ENCODE assay signal across 23 mouse cellular contexts in the genomic region with DNA sequence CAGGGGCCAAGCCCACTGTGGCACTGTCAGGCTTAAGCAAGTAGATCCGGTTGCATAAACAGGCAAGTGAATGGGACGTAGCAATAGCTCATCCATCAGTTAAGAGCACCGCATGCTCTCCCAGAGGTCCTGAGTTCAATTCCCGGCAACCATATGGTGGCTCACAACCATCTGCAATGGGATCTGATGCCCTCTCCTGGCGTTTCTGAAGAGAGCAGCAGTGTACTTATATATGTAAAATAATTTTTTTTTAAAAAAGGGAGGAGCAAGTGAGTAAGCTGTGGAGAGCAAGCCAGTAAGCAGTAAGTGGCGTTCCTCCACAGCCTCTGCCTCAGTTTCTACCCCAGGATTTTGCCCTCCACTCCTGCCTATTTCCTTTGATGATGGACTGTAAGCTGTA. TPM values are rescaled to one million over a fixed set of nuclear protein-coding genes. Genes with fewer than 3 reads are reported as not detected.
DNase-seq lines count a peak whose midpoint lies in the region; ATAC-seq and TF ChIP-seq lines count a peak whose summit lies in the region.
"Had no signal": no experiment of that assay in that cellular context is flagged by ENCODE, and none has a peak within 500 bp of the region (broad histone marks: within the 10 kb centered on the region; RNA-seq: fewer than 3 reads in every experiment).

No protein-coding gene starts in this region.

- H3K4me3 ChIP-seq in layer of hippocampus, adult 2 months = no peak overlapping the region
- no peak overlapping the region for H3K4me3 ChIP-seq in midbrain, postnatal 0 days (ENCODE audit: low read depth, low read length)
- no peak overlapping the region for H3K4me3 ChIP-seq in midbrain, embryonic 13.5 days (replicated peaks)
- H3K4me3 ChIP-seq: embryonic facial prominence, embryonic 10.5 days; embryonic facial prominence, embryonic 12.5 days; forebrain, embryonic 13.5 days; forebrain, embryonic 15.5 days had no signal

- DNase-seq in layer of hippocampus, adult 2 months (ENCODE audit: low spot score in 2 of 2) = no peak
- no peak for DNase-seq in layer of hippocampus, adult 18-20 months (ENCODE audit: low spot score in 2 of 2)
- no peak for DNase-seq in midbrain, postnatal 0 days (ENCODE audit: low spot score)
- no peak for DNase-seq in urinary bladder, postnatal 25 days (ENCODE audit: low spot score)
- DNase-seq: adrenal gland, adult 8-10 months; adrenal gland, postnatal 14 days; adrenal gland, postnatal 36 days; B cell, adult 2 months; cerebellum, adult 11-12 months; cerebellum, adult 2 months; cerebellum, adult 9-10 months; cerebellum, postnatal 10 days; cerebellum, postnatal 25 days; forebrain, postnatal 0 days had no signal

- no peak for ATAC-seq in midbrain, postnatal 0 days (ENCODE audit: low FRiP score)
- no peak for ATAC-seq in midbrain, embryonic 13.5 days
- ATAC-seq: activated CD4-positive, CD25-positive, alpha-beta regulatory T cell, adult 4 months; CD4-positive, CD25-positive, alpha-beta regulatory T cell, adult 4 months; forebrain, embryonic 13.5 days; forebrain, embryonic 15.5 days; forebrain, postnatal 0 days had no signal

- peak; percentile 26; the same call in 1 of the 2 replicates for TF ChIP-seq CTCF in layer of hippocampus, adult 2 months (conservative IDR thresholded peaks at IDR 0.05)
- TF ChIP-seq CTCF in midbrain, postnatal 0 days (IDR thresholded peaks at IDR 0.05) = 0 out of 2 replicates have a peak, but pooled peaks have one; percentile 11

- no peaks in the 10 kb centered on the region for H3K9me3 ChIP-seq in midbrain, postnatal 0 days (ENCODE audit: low read length)
- H3K9me3 ChIP-seq in midbrain, embryonic 13.5 days = no peaks in the 10 kb centered on the region
- H3K9me3 ChIP-seq: embryonic facial prominence, embryonic 10.5 days; embryonic facial prominence, embryonic 12.5 days; forebrain, embryonic 13.5 days; forebrain, embryonic 15.5 days had no signal

- H3K27ac ChIP-seq in layer of hippocampus, adult 2 months = no peak overlapping the region
- H3K27ac ChIP-seq in midbrain, postnatal 0 days (ENCODE audit: low read depth, low read length) = no peak overlapping the region
- no peak overlapping the region for H3K27ac ChIP-seq in midbrain, embryonic 13.5 days
- H3K27ac ChIP-seq: embryonic facial prominence, embryonic 10.5 days; embryonic facial prominence, embryonic 12.5 days; forebrain, embryonic 13.5 days; forebrain, embryonic 15.5 days had no signal

- no peaks in the 10 kb centered on the region for H3K27me3 ChIP-seq in midbrain, postnatal 0 days (ENCODE audit: insufficient read depth, low read length)
- no peaks in the 10 kb centered on the region for H3K27me3 ChIP-seq in midbrain, embryonic 13.5 days
- H3K27me3 ChIP-seq: CH12.LX; embryonic facial prominence, embryonic 12.5 days; forebrain, embryonic 13.5 days; forebrain, embryonic 15.5 days had no signal

- H3K4me1 ChIP-seq in midbrain, postnatal 0 days (ENCODE audit: insufficient read depth, low read length) = no peaks in the 10 kb centered on the region
- peaks cover 13% of the 10 kb centered on the region for H3K4me1 ChIP-seq in midbrain, embryonic 13.5 days (replicated peaks)

- no peak overlapping the region for H3K9ac ChIP-seq in midbrain, postnatal 0 days (replicated peaks; ENCODE audit: low read length, poor library complexity, severe bottlenecking)
- no peak overlapping the region for H3K9ac ChIP-seq in midbrain, embryonic 13.5 days (replicated peaks)
- H3K9ac ChIP-seq: embryonic facial prominence, embryonic 12.5 days; forebrain, embryonic 13.5 days; forebrain, embryonic 15.5 days; forebrain, postnatal 0 days had no signal

- H3K4me2 ChIP-seq in midbrain, postnatal 0 days (ENCODE audit: low read depth, low read length, poor library complexity, severe bottlenecking) = no peak overlapping the region
- H3K4me2 ChIP-seq in midbrain, embryonic 13.5 days (replicated peaks) = no peak overlapping the region
- H3K4me2 ChIP-seq: embryonic facial prominence, embryonic 12.5 days; forebrain, embryonic 13.5 days; forebrain, embryonic 15.5 days had no signal

- H3K36me3 ChIP-seq in midbrain, postnatal 0 days (ENCODE audit: insufficient read depth, low read length) = no peaks in the 10 kb centered on the region
- no peaks in the 10 kb centered on the region for H3K36me3 ChIP-seq in midbrain, embryonic 13.5 days
- H3K36me3 ChIP-seq: embryonic facial prominence, embryonic 10.5 days; embryonic facial prominence, embryonic 12.5 days; forebrain, embryonic 15.5 days had no signal

- 90% methylated on average over 6 of the region's 6 CpGs for WGBS in midbrain, postnatal 0 days
- WGBS in midbrain, embryonic 13.5 days = 93% methylated on average over 6 of the region's 6 CpGs

RNA-seq across cellular contexts. Expression of a gene that starts 37.9 kb away (rescaled TPM):
- total RNA-seq in layer of hippocampus, adult 2 months (2021) = 10 to 100 TPM; 41.1 to 45.9 TPM
- total RNA-seq in layer of hippocampus, adult 18-20 months (2021) = 10 to 100 TPM; 41.6 to 53.0 TPM
- 77.8 and 79.1 TPM in 2 replicates for total RNA-seq in midbrain, postnatal 0 days (2014; rRNA removed)
- polyA plus RNA-seq in midbrain, postnatal 0 days (2015; fragmentation: Nextera tagmentation; extraction: Ambion mirVana) = 21.6 and 29.7 TPM in 2 replicates
- 27.8 and 28.2 TPM in 2 replicates for polyA plus RNA-seq in midbrain, embryonic 13.5 days (2015; fragmentation: Nextera tagmentation; extraction: Ambion mirVana)
- total RNA-seq: CH12.LX, MEL had no signal
- polyA plus RNA-seq: activated CD4-positive, CD25-positive, alpha-beta regulatory T cell, adult 4 months; CD4-positive, CD25-positive, alpha-beta regulatory T cell, adult 4 months had no signal
